Mouse (Mus musculus) midbrain, embryonic 11.5 days (tissue): Measurements from ENCODE around the gene Knstrn. TPM values are rescaled to one million over a fixed set of nuclear protein-coding genes. Genes with fewer than 3 reads are reported as not detected.

ENCODE experiments used
- ATAC-seq: fragments of 200-750 bp; cut with Nextera tagmentation; 2 replicates; pipeline ENCODE4 v1.8.0; 2017; ENCODE audit warnings: moderate TSS enrichment, moderate library complexity; ENCODE audit not compliant: low FRiP score
- DNase-seq: peaks from one replicate; pipeline ENCODE4 v3.0.0; 2015; ENCODE audit warnings: low spot score; ENCODE audit errors: missing footprints
- H3K27ac ChIP-seq: fragments of 300-500 bp; sonication (generic); 2 replicates; pipeline ENCODE4 v1.5.1; 2014; ENCODE audit warnings: low read depth, low read length
- H3K27me3 ChIP-seq: fragments of 300-500 bp; sonication (generic); 2 replicates; pipeline ENCODE4 v1.6.1; 2014; ENCODE audit warnings: mild to moderate bottlenecking, low read length, moderate library complexity, mixed read lengths; ENCODE audit not compliant: control insufficient read depth, insufficient read depth
- H3K36me3 ChIP-seq: fragments of 300-500 bp; sonication (generic); 2 replicates; pipeline ENCODE4 v1.6.1; 2014; ENCODE audit warnings: mild to moderate bottlenecking, low read length, moderate library complexity, mixed read lengths; ENCODE audit not compliant: control insufficient read depth, insufficient read depth
- H3K4me1 ChIP-seq: fragments of 300-500 bp; sonication (generic); 2 replicates; pipeline ENCODE4 v1.6.1; 2014; ENCODE audit warnings: low read length; ENCODE audit not compliant: control insufficient read depth, insufficient read depth
- H3K4me2 ChIP-seq: fragments of 300-500 bp; sonication (generic); 2 replicates; pipeline ENCODE4 v1.6.1; 2014; ENCODE audit warnings: mild to moderate bottlenecking, moderate library complexity
- H3K4me3 ChIP-seq: fragments of 300-500 bp; sonication (generic); 2 replicates; pipeline ENCODE4 v1.5.1; 2014; ENCODE audit warnings: low read depth, low read length
- H3K9ac ChIP-seq: fragments of 300-500 bp; sonication (generic); 2 replicates; pipeline ENCODE4 v1.6.1; 2014; ENCODE audit warnings: low read length
- H3K9me3 ChIP-seq: fragments of 300-500 bp; sonication (generic); 2 replicates; pipeline ENCODE4 v1.6.1; 2016; ENCODE audit warnings: low read length; ENCODE audit not compliant: control insufficient read depth
- WGBS: fragments of 180-500 bp; shearing (Covaris S2); extraction: QIAGEN DNeasy Blood & Tissue Kit; methylation state at CpG from one replicate; pipeline ENCODE4 v1.1.7; 2014; 5-methylcytosine and 5-hydroxymethylcytosine counted together
- polyA plus RNA-seq: library from polyadenylated mRNA; unstranded; fragments of >200 nt; fragmentation: Nextera tagmentation; extraction: Ambion mirVana; gene quantifications from 2 replicates; pipeline ENCODE4 v1.2.1, GENCODE M21; 2014

Gene Knstrn
- polyA plus RNA-seq, 1 experiment from 2014 or later: 203 TPM

DNA sequence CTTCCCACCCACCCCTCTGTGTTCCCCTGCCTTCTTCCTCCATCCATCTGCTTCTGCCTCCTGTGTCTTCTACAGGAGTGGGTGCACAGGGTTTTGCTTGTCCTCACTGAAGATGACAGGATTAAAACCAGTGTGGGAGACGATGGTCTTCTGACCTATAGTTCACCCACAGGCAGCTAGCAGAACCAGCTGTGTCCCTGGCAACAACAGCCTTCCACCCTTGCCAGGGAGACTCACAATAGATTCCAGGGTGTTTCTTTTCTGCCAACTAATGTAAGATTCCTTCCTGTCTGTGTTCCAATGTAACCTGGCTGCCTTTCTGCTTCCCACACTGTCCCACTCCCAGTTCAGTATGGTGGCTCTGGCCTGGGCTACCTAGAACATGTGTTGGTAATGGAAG is 57.2 kb downstream of the Knstrn start:
- no peaks in the 10 kb centered on the region for H3K27me3 ChIP-seq
- H3K9me3 ChIP-seq: no peaks in the 10 kb centered on the region
- no peak overlapping the region for H3K4me2 ChIP-seq
- WGBS: 75% methylated on average over 1 of the region's 1 CpGs
- H3K4me1 ChIP-seq: no peaks in the 10 kb centered on the region
- DNase-seq (no peak), ATAC-seq (no peak)
- 0 out of 2 replicates have a peak, but pooled peaks cover 3% of the 10 kb centered on the region for H3K36me3 ChIP-seq
- H3K9ac ChIP-seq: no peak overlapping the region
- no peak overlapping the region for H3K27ac ChIP-seq
- H3K4me3 ChIP-seq: no peak overlapping the region

DNA sequence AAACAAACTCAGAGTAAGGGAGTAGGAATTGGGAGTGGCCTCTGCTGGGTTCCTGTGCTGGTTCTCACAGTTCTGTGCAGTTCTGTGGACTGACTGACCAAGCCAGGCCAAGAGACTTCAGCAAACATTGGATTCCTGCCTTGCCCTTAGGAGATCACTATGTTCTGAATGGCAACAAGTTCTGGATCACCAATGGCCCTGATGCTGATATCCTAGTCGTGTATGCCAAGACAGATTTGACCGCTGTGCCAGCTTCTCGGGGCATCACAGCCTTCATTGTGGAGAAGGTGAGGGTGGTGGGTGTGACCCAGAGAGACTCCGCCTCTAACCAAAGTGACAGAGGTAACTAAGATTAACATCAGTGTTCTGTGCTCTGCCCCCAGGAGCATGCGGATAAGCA is 59.2 kb downstream of the Knstrn start:
- H3K27ac ChIP-seq: no peak overlapping the region
- DNase-seq: no peak
- WGBS: 92% methylated on average over 5 of the region's 5 CpGs
- H3K9ac ChIP-seq: no peak overlapping the region
- H3K4me1 ChIP-seq: no peaks in the 10 kb centered on the region
- no peak overlapping the region for H3K4me2 ChIP-seq
- no peak overlapping the region for H3K4me3 ChIP-seq
- 0 out of 2 replicates have a peak, but pooled peaks cover 3% of the 10 kb centered on the region for H3K36me3 ChIP-seq
- ATAC-seq: no peak
- H3K9me3 ChIP-seq: no peaks in the 10 kb centered on the region
- no peaks in the 10 kb centered on the region for H3K27me3 ChIP-seq

DNA sequence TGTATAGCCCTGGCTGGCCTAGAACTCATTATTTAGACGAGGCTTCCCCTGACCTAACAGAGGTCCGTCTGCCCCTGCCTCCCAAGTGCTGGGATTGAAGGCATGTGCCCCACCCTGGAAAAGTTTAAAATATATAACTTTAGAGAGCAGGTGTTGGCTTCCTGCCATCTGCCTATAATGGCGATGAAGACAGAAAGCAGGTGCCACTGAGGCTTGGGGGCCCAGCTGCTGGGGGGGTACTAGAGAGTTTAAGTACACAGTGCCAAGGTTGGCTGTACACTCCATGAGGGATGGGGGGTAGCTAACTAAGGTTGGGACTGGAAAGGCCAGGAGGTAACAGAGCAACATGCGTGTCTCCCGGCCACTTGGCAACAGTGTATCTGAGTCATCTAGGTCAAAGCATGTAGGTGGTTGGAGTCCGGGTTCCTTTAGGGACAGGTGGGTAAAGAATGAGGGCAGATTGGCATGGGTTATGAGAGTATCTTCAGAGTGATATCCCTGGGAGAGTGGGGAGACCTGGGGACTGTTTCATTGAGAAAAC is 60.2 kb downstream of the Knstrn start:
- no peak overlapping the region for H3K27ac ChIP-seq
- no peak overlapping the region for H3K4me3 ChIP-seq
- no peak overlapping the region for H3K4me2 ChIP-seq
- H3K36me3 ChIP-seq: 0 out of 2 replicates have a peak, but pooled peaks cover 3% of the 10 kb centered on the region
- DNase-seq: no peak
- ATAC-seq: no peak
- H3K27me3 ChIP-seq: no peaks in the 10 kb centered on the region
- 89% methylated on average over 6 of the region's 6 CpGs for WGBS
- no peaks in the 10 kb centered on the region for H3K4me1 ChIP-seq
- H3K9ac ChIP-seq: no peak overlapping the region
- H3K9me3 ChIP-seq: no peaks in the 10 kb centered on the region

DNA sequence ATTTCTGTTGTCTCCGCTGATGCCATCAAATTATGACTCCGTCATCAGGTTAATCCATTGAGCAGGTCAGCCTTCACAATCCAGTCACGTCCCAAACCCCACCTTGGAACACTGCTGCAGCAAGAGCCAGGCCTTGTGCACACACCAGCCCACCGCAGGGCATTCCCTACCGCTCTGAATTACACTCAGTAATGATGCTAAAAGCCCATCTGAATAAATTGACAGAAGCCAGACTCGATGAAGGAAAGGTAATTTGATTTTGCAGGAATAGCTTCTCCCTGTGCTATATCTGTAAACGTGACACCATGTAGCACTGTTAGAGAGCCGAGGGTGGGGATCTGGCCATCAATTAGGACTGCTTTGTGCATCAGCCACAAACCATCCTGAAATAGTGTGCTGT is 61.5 kb downstream of the Knstrn start:
- no peak overlapping the region for H3K9ac ChIP-seq
- no peak overlapping the region for H3K4me3 ChIP-seq
- no peaks in the 10 kb centered on the region for H3K4me1 ChIP-seq
- no peaks in the 10 kb centered on the region for H3K27me3 ChIP-seq
- no peak for ATAC-seq
- no peaks in the 10 kb centered on the region for H3K9me3 ChIP-seq
- H3K27ac ChIP-seq: no peak overlapping the region
- DNase-seq: no peak
- 0 out of 2 replicates have a peak, but pooled peaks cover 3% of the 10 kb centered on the region for H3K36me3 ChIP-seq
- H3K4me2 ChIP-seq: no peak overlapping the region
- 92% methylated on average over 8 of the region's 8 CpGs for WGBS

DNA sequence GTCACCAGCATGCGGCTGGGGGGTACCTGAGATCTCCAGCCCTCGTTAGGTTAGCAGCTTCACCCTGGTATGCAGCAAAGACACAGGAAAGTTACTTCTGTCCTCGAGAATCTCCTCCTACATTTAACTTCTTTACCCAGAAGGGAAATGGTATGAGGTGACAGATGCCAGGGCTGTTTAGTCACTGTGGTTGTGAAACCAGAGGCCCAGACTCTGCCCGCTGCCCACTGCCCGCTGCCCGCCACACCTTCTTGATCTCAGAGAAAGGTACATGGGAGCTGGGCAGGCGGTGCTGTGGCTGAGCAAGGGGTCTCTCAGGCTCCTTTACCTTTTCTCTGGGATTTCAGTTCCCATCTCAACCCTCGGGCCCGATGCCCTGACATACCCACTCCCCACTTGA is 62.6 kb downstream of the Knstrn start:
- no peaks in the 10 kb centered on the region for H3K4me1 ChIP-seq
- no peak overlapping the region for H3K4me2 ChIP-seq
- no peak overlapping the region for H3K27ac ChIP-seq
- peaks cover 4% of the 10 kb centered on the region; the same call in 1 of the 2 replicates for H3K36me3 ChIP-seq
- no peak overlapping the region for H3K9ac ChIP-seq
- H3K27me3 ChIP-seq: no peaks in the 10 kb centered on the region
- no peaks in the 10 kb centered on the region for H3K9me3 ChIP-seq
- WGBS: 94% methylated on average over 9 of the region's 9 CpGs
- DNase-seq: no peak
- ATAC-seq: no peak
- H3K4me3 ChIP-seq: no peak overlapping the region

DNA sequence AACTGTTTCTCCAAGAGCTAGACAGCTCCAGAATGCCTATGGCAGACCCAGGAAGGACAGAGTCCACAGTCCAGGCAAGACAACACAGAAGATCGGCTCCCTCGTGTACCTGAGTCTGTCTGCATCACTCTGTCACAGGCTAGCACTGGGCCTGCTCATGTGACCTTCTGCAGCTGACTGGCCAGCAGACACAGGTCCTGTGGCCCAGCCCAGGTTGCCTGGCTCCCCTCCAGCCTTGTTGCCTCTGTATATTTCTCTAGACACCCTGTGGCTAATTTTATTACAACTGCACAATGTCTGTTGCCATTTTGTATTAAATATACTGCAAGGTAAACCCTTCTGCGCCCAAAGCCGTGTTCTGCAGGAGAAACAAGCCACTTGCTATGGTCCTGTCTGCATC is 67.2 kb downstream of the Knstrn start:
- Histone ChIP-seq H3K9me3 (no peaks in the 10 kb centered on the region), H3K4me1 (0 out of 2 replicates have a peak, but pooled peaks cover 5% of the 10 kb centered on the region), H3K9ac (no peak overlapping the region), H3K27ac (no peak overlapping the region), H3K4me3 (no peak overlapping the region), H3K4me2 (no peak overlapping the region), H3K36me3 (peaks cover 2% of the 10 kb centered on the region; the same call in 1 of the 2 replicates), H3K27me3 (no peaks in the 10 kb centered on the region)
- ATAC-seq: no peak
- DNase-seq: no peak
- WGBS: 85% methylated on average over 4 of the region's 4 CpGs

DNA sequence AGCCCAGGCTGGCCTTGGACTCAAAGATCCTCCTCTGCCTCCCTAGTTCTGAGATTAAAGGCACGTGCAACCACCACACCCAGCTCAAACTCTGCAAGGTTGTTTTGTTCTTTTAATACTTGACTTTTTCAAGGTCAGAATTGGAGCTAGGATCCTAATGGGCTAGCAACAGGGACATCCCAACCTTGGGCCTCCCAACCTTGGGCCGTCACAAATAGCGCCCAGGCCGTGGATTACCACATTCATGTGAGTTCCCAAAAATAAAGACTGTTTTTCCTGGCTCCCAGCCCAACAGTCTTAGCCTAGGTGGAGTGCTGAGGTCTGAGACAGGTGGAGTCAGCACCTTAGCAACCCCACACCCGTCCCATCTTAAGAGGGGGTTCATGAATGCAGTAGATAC is 68.2 kb downstream of the Knstrn start:
- Histone ChIP-seq H3K27me3 (no peaks in the 10 kb centered on the region), H3K36me3 (peaks cover 2% of the 10 kb centered on the region; the same call in 1 of the 2 replicates), H3K4me1 (0 out of 2 replicates have a peak, but pooled peaks cover 5% of the 10 kb centered on the region), H3K27ac (no peak overlapping the region), H3K4me2 (no peak overlapping the region), H3K9ac (no peak overlapping the region), H3K9me3 (no peaks in the 10 kb centered on the region), H3K4me3 (no peak overlapping the region)
- ATAC-seq: no peak
- 85% methylated on average over 5 of the region's 5 CpGs for WGBS
- DNase-seq: no peak

DNA sequence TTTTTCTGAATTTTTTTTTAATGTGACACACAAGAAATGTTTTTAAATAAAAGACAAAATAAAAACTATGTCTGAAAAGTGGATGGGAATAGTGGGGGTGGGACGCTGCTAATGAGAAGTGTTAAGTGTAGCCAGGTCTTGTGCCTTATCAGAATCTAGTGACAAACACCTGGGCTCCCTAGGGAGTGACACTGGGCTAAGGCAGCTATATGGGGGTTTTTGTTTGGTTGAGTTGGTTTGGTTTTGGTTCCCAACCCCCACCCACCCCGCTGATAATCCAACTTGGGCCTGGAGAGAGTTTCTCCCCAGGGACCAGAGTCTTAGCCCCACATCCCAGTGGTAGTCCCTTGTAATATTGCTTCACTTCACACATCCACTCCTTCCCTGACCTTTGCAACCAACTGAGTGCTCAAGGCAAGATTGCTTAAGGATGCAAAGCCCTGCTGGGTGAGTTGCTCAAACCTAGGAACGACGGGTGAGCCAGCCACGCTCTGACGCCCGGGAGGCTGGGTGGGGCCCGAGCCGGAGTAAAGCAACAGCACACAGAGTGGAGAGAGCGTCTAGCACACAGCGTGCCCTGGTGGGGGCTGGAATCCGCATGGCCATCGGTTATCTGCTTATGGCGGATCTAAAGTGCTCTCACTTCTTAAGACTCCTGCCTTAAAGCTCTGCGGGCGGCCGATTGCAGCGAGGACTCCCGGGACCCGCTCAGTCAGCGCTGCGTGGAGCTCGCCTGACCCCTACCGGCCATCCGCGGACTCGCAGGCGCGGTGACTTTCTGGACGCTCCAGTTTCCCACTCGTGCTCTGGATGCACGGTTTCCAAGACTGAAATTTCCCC is 69.3 kb downstream of the Knstrn start:
- H3K27me3 ChIP-seq: 0 out of 2 replicates have a peak, but pooled peaks cover 2% of the 10 kb centered on the region
- ATAC-seq: peak; percentile 78
- no peak overlapping the region for H3K27ac ChIP-seq
- 0 out of 2 replicates have a peak, but pooled peaks cover 5% of the 10 kb centered on the region for H3K4me1 ChIP-seq
- peaks cover 2% of the 10 kb centered on the region; the same call in 1 of the 2 replicates for H3K36me3 ChIP-seq
- peak; percentile 99 for DNase-seq
- H3K9ac ChIP-seq: peak overlapping the region; percentile 65
- H3K9me3 ChIP-seq: no peaks in the 10 kb centered on the region
- 1% methylated on average over 32 of the region's 32 CpGs for WGBS
- peak overlapping the region; percentile 34 for H3K4me3 ChIP-seq
- peak overlapping the region; percentile 68 for H3K4me2 ChIP-seq

DNA sequence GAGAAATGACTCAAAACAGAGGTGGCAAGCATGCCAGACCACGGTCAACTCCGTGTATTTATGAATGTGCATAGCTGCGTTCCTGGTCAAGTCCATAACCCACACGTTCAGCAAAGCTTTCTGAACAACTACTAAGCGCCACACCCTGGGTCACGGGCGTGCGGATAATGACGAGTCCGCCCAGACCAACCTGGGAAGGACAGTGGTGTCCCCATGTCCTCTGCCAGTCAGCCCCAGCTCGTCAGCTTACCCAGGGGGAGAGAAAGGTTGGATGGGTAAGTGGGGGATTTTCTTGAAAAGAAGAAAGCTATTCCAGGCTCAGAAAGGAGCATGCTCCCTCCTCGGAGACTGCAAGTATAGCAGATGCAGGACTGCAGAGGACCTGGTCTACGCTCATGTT is 73.6 kb downstream of the Knstrn start:
- 0 out of 2 replicates have a peak, but pooled peaks cover 2% of the 10 kb centered on the region for H3K27me3 ChIP-seq
- no peak for DNase-seq
- no peak overlapping the region for H3K27ac ChIP-seq
- no peak overlapping the region for H3K9ac ChIP-seq
- H3K9me3 ChIP-seq: no peaks in the 10 kb centered on the region
- no peak overlapping the region for H3K4me3 ChIP-seq
- H3K4me2 ChIP-seq: no peak overlapping the region
- H3K36me3 ChIP-seq: no peaks in the 10 kb centered on the region
- WGBS: 71% methylated on average over 13 of the region's 13 CpGs
- H3K4me1 ChIP-seq: 0 out of 2 replicates have a peak, but pooled peaks cover 5% of the 10 kb centered on the region
- ATAC-seq: no peak
